Mouse (Mus musculus) cerebellum, adult (tissue): ENCODE results near the gene Rabgef1.
"Not testable (repeated sequence)": the region's sequence is repeated elsewhere in the genome, so short reads cannot be mapped to it uniquely, and the experiment has no call there.

Experiments used
- ATAC-seq: cut with Nextera tagmentation; 2 replicates; pipeline ENCODE4 v1.9.2; 2017; ENCODE audit warnings: mild to moderate bottlenecking, moderate library complexity, mixed read lengths; ENCODE audit not compliant: insufficient number of reproducible peaks, low FRiP score, low TSS enrichment

Gene Rabgef1

GRCm38 (mm10) chr5:130205441-130206023, 33.9 kb downstream of the Rabgef1 start:
- ATAC-seq: no peak

GRCm38 (mm10) chr5:130207299-130207698, 35.7 kb downstream of the Rabgef1 start:
- ATAC-seq: no peak

DNA sequence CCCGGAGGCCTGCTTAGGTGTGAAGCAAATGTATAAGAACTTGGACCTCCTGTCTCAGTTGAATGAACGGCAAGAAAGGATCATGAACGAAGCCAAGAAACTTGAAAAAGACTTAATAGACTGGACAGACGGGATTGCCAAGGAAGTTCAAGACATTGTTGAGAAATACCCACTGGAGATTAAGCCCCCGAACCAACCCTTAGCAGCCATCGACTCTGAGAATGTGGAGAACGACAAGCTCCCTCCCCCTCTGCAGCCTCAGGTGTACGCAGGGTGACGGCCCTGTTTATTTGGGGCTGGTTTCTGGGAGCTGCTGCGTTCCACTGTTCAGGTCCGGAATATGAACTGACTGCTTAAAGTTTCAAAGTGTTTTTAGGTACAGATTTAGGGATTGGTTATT, 41.4 kb downstream of the Rabgef1 start:
- ATAC-seq: no peak

DNA sequence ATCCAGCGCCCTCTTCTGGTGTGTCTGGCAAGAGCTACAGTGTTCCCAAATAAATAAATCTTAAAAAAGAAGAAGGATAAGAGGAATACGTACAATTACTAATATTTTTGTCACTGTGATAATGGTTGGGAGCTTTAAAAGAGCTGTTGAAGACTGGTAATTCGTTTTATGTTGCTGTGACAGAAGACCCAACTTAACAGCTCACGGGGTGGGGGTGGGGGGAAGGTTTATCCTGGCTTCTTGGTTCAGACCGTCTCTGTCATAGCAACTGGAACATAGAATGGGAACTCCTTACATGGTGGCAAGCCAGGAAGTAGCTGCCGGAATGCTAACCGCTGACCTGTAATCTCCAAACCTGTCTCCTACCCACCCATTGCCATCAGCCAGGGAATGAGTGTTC, 45.2 kb downstream of the Rabgef1 start, which contains the start of gene Tmem248:
Gene Tmem248, plus strand, starts transcription at position 301 of the 400 bp plus-strand sequence.
- no peak for ATAC-seq

- no peak for ATAC-seq
Measured at GRCm38 (mm10) chr5:130217406-130217805, 45.8 kb downstream of the Rabgef1 start.

- ATAC-seq: no peak
Measured at GRCm38 (mm10) chr5:130218336-130218735, 46.7 kb downstream of the Rabgef1 start.

DNA sequence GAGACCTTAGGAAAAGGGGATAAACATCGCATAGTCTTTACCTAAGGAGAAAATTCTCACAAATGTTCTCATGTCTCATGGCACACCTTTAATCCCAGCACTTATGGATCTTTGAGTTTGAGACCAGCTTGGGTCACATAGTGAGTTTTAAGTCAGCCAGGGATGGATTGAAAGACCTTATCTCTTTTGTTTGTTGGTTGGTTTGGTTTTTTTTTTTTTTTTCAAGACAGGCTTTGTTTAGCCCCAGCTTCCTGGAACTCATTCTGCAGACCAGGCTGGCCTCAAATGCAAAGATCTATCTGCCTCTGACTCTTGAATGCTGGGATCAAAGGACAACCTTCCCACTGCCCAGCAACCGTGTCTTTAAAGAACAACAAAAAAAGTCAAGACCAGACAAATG, 49.7 kb downstream of the Rabgef1 start:
- no peak for ATAC-seq

DNA sequence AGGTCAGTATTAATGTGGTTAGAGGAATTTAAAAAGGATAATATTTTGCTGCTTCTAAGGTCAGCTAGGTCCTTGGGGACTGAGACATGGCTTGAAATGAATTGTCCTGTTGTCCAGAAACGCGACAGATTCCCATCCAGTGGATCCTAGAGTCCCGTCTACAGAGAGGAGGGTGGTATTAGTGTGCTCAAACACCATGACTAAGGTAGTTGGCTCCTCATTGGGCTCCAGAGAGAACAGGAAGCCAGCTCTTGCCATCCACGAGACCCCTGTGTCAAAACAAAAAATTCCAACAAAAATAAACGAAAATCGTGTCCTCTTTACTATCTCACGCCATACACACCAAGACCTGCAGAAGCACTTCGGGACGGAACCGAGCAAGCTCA, 50.2 kb downstream of the Rabgef1 start:
- 0 out of 2 replicates have a peak, but pooled peaks have one; percentile 10 for ATAC-seq

GRCm38 (mm10) chr5:130222146-130223004, 50.8 kb downstream of the Rabgef1 start:
- ATAC-seq: peak; percentile 71

DNA sequence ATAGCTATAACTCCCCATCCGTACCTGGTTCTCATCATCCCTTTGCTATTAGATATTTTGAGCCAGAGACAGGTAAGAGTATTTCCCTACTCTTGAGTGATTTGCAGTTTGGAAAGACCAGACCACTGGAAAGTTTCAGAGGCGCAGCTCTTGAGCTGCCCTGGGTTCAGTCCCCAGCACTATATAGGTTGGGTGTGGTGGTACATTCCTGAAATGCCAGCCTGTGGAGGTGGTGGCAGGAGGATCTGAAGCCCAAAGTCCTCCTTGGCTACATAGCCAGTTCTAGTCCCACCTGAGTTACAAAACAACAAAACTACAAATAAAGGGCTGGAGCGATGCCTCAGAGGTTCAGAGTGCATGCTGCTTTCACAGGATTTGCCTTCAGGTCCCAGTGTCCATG, 55.2 kb downstream of the Rabgef1 start:
- ATAC-seq: no peak

DNA sequence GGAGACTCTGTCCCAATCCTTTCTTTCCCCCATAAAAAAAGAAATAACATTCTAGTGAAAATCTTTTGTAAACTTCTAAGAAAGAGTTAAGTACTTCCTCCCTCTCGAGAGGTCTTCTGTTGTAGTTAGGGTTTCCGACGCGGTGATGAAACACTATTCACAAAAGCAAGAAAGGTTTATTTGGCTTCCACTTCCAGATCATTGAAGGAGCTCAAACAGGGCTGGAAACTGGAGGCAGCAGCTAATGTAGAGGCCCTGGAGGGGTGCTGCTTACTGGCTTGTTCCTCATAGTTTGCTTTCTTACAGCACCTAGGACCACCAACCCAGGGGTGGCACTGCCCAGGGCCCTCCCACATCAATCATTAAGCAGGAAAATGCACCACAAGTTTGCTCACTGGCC, 56.5 kb downstream of the Rabgef1 start:
- ATAC-seq: no peak

DNA sequence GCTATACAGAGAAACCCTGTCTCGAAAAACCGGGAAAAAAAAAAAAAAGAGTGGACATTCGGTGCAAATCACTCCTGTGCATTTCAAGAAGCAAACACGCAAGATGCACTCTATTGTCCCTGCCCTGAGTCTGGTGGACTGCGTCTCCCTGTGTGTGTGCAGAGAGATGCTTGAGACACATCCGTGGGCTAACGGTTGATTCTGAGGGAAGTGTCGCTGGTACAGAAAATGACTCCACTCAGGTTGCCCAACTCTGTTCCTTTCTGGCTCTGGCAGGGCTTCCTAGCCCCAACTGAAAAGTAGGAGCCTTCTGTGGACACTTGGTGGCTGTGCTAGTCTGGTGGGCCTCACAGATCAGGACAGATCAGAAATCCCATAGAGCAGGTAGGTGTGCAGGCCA, 64.7 kb downstream of the Rabgef1 start:
- ATAC-seq: no peak

- ATAC-seq: no peak
Measured at GRCm38 (mm10) chr5:130239236-130239635, 67.6 kb downstream of the Rabgef1 start.

GRCm38 (mm10) chr5:130239856-130240255, 68.3 kb downstream of the Rabgef1 start:
- no peak for ATAC-seq

DNA sequence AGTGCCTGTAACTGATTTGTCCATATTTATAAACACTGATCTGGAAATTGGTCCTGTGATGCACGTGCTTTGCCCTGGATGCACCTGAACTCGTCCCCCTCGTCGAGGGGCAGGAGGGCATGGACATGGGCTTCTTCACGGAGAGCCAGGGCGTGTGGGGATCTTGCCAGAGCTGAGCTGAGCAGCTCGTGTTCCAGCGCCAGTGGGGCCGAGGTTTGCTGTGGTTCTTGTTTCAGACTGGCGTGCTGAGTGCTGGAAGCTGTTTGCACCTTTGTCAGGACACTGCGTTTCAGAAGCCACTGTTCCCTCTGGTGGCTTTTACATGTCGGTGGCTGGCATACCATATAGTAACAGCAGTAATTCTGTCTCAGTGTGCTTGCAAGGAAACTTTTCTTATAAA, 69.8 kb downstream of the Rabgef1 start:
- ATAC-seq: no peak

GRCm38 (mm10) chr5:130247823-130248222, 76.2 kb downstream of the Rabgef1 start:
- ATAC-seq: no peak

DNA sequence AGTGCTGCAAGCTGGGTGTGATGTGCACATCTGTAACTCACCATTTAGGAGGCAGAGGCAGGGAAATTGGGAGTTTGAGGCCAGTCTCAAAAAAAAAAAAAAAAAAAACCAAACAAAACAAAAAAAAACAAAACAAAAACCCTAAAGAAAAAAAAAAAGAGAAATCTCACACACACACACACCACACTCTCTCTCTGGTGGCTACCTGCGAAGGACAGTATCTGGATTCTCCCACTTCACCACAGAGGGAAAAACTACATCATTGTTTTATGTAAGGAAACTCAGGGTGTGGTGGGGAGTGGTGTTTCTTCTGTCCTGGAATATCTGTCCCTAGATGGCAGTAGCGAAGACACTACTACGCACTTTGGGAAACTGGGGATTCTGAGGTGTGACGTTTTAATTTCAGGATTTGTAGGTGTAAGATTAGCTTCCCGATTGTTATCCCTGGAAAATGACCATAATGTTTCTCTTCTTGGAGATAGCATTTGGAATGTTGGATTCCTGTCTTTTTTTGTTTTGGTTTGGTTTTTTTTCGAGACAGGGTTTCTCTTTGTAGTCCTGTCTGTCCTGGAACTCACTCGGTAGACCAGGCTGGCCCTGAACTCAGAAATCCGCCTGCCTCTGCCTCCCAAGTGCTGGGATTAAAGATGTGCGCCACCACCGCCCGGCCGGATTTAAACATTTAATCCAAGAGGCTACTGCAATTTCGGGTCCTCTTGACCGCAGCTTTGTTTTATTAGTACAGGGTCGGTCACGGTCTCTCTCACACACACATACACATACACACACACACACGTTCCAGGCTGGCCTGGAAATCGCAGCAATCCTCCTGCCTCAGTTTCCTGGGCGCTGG, 82.8 kb downstream of the Rabgef1 start:
- no peak for ATAC-seq

- peak; percentile 86 for ATAC-seq
Measured at GRCm38 (mm10) chr5:130255017-130255720, 83.6 kb downstream of the Rabgef1 start, which contains the start of the genes Sbds and Tyw1. Gene Sbds, minus strand, starts transcription at chr5:130255530. Gene Tyw1, plus strand, starts transcription at chr5:130255619.

- not testable (repeated sequence) for ATAC-seq
Measured at GRCm38 (mm10) chr5:130255799-130256525, 84.4 kb downstream of the Rabgef1 start.
